Mouse (Mus musculus) 3134 (cell line): ENCODE measurements at regions not wholly inside any gene's neighbourhood (a gene's known extent, or its start where the extent isn't known, plus 50 kb on each side); places are given as distances from the start of the nearest gene placed in this dataset.
A peak's percentile ranks its signal among the peaks of the same experiment; 100 is the strongest.

ENCODE experiments used
- DNase-seq: peaks from one replicate; pipeline ENCODE4 v3.0.0-alpha.2; 2011; ENCODE audit warnings: low spot score; ENCODE audit not compliant: insufficient read length; ENCODE audit errors: extremely low read depth

DNA sequence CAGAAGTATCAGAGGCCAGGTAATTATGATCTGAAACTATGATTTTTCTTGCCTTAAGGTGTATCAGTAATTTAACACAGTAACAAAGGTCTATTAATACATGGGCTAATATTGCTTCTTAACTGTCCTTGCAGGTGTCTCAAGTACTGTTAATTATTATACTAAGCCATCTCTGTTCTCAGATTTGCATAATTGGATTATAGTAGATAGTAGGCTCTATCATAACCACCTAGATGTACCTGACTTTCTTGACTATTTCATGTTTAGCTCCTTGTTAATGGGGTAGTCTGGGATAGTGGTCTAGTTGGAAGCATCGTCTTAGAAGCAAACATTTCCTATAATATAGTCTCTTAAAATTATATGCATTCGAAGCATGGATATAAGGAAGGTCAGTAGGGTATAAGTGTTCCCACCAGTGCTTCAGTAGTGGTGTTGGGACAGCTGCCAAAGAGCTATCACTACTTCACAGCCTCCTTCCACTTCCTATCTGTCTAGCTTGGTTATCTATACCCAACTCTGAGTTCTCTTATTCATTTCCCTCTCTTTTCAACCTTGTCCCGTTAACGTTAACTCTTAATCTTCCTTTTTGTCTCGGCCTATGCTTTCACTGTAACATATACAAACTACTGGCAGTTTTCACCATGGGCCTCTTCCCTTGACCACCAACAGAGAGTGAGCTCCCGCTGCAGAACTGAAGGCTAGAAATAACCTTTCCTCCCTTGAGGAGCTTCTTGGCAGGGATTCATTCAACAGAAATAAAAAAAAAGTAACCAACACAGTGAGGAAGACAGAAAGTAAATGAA is 630.9 kb upstream of the Lcorl start:
- DNase-seq, result no peak

DNA sequence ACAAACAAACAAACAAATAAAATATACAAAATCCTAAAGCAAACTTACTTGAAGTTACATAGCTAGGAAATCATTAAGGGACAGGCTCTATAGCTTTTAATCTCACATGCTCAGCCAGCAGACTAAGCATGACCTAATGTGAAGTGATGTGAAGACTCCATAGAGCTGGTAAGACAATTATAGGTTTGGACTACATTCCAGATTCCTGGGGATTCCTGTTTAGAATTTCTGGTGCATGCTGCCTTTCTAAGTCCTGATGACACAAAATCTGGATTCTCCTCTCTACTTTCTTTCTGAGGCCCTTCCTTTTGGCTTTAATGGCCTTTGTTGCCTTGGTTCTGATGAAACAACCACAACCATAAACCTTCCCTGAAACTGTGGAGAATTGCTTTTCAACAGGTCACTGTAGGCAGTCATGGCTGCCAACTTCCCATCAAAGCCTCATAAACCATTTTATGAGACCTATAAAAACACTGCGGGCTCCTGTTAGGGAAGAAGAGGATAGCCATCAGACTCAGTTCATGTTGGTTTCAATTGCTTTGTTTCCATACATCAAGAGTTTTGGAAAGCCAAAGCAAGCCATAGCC is 629.4 kb upstream of the Lcorl start:
- DNase-seq, result no peak

DNA sequence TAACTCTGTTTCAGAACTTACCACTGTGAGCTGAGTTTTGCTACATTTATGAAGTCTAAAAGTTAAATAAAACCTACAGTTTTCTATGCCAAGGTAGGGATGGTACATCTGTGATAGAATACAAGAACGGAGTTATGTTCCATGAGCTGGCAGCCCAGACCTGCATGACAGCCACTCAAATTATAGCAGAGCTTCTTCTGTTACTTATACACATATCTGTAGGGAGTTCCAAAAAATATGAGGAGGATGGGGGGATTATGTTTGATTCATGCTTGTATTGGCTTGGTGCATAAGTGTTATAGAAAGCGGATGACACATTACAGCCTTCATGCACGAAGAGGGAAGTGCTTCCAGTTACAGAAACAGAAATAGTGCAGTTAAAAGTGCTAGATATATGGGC is 598.9 kb upstream of the Lcorl start:
- DNase-seq, result no peak

- no peak for DNase-seq
These were observed 590.9 kb upstream of the Lcorl start for GRCm38 (mm10) chr5:46448274-46448673.

DNA sequence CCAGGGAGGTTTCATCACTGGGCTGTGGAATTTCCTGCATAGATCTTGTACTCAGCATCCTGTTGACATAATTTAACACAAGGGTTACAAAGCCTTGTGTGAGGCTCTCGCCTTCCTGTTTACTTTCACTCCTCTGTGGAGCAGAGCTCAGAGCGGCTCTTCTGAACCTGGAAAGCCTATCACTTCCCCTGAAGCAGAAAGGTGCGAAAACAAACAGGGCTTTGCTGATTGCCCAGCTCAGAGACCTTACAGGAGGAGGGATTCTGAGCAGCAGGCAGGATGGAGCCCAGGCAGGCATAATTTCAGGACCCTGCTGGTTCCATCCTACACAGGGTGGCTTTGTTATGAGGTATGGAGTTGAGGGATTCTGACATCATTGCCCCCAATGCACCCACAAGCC is 588.4 kb upstream of the Lcorl start:
- DNase-seq, result no peak

GRCm38 (mm10) chr5:46445122-46445521 is 587.7 kb upstream of the Lcorl start:
- DNase-seq, result no peak

- no peak for DNase-seq
These were observed 586.5 kb upstream of the Lcorl start for GRCm38 (mm10) chr5:46443805-46444340.

DNA sequence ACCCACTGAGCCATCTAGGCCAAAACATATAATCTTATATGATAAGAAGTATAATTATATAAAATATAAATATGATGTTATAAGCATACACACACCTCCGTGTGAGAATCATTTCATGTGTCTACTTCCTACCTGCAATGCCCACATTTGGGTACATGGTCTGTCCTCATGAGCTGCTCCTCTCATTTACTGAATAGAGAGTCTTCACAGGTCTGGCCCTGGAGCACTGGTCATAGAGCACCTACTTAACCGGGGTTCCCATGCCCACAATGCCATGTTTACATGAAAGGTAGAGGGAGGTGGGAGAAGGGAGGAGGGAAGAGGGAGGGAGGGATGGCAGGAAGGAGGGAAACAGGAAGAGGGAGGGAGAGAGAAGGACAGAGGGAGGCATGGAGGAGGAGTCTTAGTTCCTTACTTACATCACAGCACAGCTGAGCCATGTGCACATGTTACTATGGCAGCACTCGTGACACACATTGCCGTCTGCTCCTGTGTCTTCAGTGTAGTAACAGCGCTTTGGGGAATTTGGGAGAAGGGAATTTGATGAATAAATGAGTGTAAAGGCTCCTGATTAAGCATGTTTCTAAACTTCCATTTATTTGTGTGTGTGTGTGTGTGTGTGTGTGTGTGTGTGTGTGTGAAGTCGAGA is 585.3 kb upstream of the Lcorl start:
- DNase-seq, result no peak

DNA sequence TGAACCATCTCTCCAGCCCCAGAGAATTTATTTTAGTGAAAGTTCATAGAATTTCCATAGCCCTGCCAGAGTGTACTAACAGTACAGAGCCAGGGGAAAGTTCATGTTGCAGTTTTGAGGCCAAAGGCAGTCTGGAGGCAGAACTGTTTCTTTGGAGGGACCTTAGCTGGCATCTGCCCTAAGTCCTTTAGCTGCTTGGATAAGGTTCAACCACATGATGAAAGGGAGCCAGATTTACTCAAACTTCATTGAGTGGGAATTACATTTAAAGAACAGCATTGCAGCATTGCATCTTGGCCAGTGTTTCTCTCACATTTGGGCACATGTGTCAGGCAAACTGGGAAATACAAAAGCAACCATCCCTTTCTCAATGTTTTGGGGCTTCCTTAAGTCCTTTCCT is 584.3 kb upstream of the Lcorl start:
- no peak for DNase-seq

- DNase-seq, result no peak
These were observed 574.4 kb upstream of the Lcorl start for GRCm38 (mm10) chr5:46431644-46432367.

DNA sequence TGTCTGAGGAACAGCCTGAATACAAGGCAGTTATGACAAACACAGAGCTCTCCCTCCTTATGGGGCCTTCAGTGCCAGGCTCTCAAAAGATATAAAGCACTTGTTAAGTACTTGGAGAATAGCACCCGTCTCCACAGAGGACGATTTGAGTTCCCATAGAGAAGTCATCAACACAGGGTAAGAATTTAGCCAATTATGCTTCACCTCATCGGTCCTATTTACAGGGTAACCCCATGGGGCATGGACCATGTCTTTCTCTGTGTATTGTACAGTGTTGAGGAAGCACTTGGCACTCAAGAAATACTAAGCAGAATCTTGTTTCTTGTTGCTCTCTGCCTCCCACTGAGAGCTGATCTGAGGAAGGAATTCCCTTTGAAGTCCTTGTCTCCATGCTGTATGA is 565.3 kb upstream of the Lcorl start:
- DNase-seq, result no peak

- DNase-seq, result no peak
These were observed 549.6 kb upstream of the Lcorl start for GRCm38 (mm10) chr5:46406969-46407368.

- no peak for DNase-seq
These were observed 549.0 kb upstream of the Lcorl start for GRCm38 (mm10) chr5:46406404-46406803.

DNA sequence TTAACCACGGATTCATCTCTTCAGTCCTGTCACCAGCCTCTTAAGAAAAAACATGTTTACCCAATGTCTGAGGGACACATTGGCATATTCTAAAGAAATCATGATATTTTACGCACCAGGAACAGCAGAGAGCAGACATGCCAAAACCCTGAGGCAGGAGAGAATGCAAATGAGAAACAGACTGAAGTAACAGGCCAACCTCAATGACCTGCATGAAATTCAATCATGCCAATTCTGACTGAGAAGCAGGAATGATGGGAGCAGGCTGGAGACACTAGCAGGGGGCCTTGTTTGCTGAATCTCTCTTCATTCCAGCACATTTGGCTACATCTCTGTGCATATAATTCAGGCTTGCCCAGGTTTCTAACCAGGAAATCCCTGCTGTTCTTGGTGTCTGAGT is 529.2 kb upstream of the Lcorl start:
- DNase-seq, result no peak

GRCm38 (mm10) chr5:46367328-46367727 is 509.9 kb upstream of the Lcorl start:
- DNase-seq, result no peak

GRCm38 (mm10) chr5:46363661-46364060 is 506.2 kb upstream of the Lcorl start:
- no peak for DNase-seq

DNA sequence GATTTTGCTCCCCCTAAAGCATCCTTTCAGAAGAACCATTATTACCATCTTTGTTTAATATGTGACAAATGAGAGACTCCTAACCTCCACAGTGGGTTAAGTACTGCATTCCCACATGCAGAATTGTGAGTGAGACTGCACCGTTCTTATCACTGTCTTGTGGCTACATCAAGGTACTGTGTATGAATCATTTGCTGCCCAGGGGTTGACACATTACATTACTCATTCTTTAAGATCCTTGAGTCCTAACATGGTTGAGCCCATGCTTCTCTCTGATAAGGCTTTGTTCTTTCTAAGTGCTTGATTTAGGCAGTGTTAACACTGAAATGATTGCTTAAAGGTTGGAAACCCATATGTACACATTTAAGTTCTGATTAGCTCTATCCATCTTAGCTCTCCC is 504.2 kb upstream of the Lcorl start:
- no peak for DNase-seq

GRCm38 (mm10) chr5:46348448-46348847 is 491.0 kb upstream of the Lcorl start:
- no peak for DNase-seq

- peak; percentile 3 for DNase-seq
These were observed 490.1 kb upstream of the Lcorl start for GRCm38 (mm10) chr5:46347368-46348083.

DNA sequence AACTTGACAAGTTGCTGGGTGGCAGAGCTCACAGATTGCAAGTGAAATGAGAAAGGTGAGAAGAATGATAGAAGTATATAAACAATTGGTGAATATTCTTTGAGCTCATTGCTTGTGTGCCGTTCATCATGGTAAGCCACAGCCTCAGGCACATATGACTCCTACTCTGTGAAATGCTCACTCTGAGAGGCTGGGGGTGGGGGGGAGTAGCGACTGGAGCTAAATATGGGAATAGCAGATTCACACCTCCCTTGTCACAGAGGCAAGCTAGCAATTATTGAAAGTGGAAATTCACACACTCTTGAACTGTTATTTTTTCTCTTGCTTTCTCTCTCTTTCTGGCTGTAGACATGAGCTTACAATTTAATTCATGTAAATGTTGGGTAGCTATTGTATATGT is 481.0 kb upstream of the Lcorl start:
- DNase-seq, result no peak
